ENCODE assay signal across 8 mouse cellular contexts in the genomic region with DNA sequence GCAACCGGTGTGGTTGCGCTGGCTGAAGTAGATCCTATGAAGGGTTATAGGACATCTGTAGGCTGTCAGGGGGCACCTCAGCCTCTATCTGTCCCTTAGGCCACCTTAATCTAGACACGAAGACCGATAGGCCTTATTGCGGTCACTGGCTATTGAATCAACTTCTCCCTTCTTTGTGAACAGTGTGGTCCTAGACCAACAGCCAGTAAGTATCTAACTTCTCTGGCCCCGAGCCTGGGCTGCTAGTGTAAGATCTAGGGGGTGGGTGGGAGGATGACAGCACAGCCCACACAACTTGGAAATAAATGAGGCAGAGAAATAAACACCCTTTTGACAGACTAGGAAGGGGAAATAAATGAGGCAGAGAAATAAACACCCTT. TPM values are rescaled to one million over a fixed set of nuclear protein-coding genes. Genes with fewer than 3 reads are reported as not detected.
DNase-seq lines count a peak whose midpoint lies in the region; ATAC-seq and TF ChIP-seq lines count a peak whose summit lies in the region.

No protein-coding gene starts in this region.

- peak; percentile 61 for DNase-seq in cerebellum, adult 9-10 months
- no peak for DNase-seq in cerebellum, adult 11-12 months
- DNase-seq in 416B (ENCODE audit: low read depth): peak; percentile 72
- DNase-seq in limb, embryonic 10.5 days (ENCODE audit: low spot score): no peak
- no peak for DNase-seq in left cerebral cortex, adult 18-20 months (ENCODE audit: low spot score in 2 of 2)
- DNase-seq in left cerebral cortex, adult 11 months (ENCODE audit: low spot score): no peak

- peak; percentile 48 for ATAC-seq in midbrain, embryonic 15.5 days (replicated peaks)

- peaks cover 29% of the 10 kb centered on the region for H3K36me3 ChIP-seq in limb, embryonic 10.5 days
- H3K36me3 ChIP-seq in midbrain, embryonic 15.5 days (replicated peaks): peaks cover 12% of the 10 kb centered on the region; the same call in 1 of the 2 replicates

- WGBS in limb, embryonic 10.5 days: 13% methylated on average over 6 of the region's 6 CpGs
- WGBS in midbrain, embryonic 15.5 days: 8% methylated on average over 6 of the region's 6 CpGs

- TF ChIP-seq POLR2A in embryonic fibroblast, embryonic 13.5 days (IDR thresholded peaks at IDR 0.05; ENCODE audit: low read depth, low read length): no peak

- peaks cover 20% of the 10 kb centered on the region for H3K27me3 ChIP-seq in limb, embryonic 10.5 days (ENCODE audit: low read depth, poor library complexity, severe bottlenecking)
- H3K27me3 ChIP-seq in midbrain, embryonic 15.5 days (replicated peaks): no peaks in the 10 kb centered on the region

- peak overlapping the region; percentile 37 for H3K27ac ChIP-seq in embryonic fibroblast, embryonic 13.5 days (ENCODE audit: insufficient read depth, low read length)
- H3K27ac ChIP-seq in limb, embryonic 10.5 days: peak overlapping the region; percentile 95
- peak overlapping the region; percentile 94 for H3K27ac ChIP-seq in midbrain, embryonic 15.5 days

- H3K9me3 ChIP-seq in limb, embryonic 10.5 days (replicated peaks): no peaks in the 10 kb centered on the region
- H3K9me3 ChIP-seq in midbrain, embryonic 15.5 days: no peaks in the 10 kb centered on the region

- peak overlapping the region; percentile 82 for H3K4me2 ChIP-seq in midbrain, embryonic 15.5 days

- peak overlapping the region; percentile 92 for H3K9ac ChIP-seq in midbrain, embryonic 15.5 days

- peak overlapping the region; percentile 56 for H3K4me3 ChIP-seq in embryonic fibroblast, embryonic 13.5 days (ENCODE audit: insufficient read depth, low read length)
- peak overlapping the region; percentile 94 for H3K4me3 ChIP-seq in limb, embryonic 10.5 days
- H3K4me3 ChIP-seq in midbrain, embryonic 15.5 days: peak overlapping the region; percentile 87

- peaks cover 11% of the 10 kb centered on the region for H3K4me1 ChIP-seq in embryonic fibroblast, embryonic 13.5 days (ENCODE audit: control insufficient read depth, insufficient read depth, low read length)
- peaks cover 24% of the 10 kb centered on the region for H3K4me1 ChIP-seq in limb, embryonic 10.5 days
- peaks cover 39% of the 10 kb centered on the region for H3K4me1 ChIP-seq in midbrain, embryonic 15.5 days

- TF ChIP-seq CTCF in embryonic fibroblast, embryonic 13.5 days (IDR thresholded peaks at IDR 0.05; ENCODE audit: borderline replicate concordance, insufficient read depth, low read length): no peak

RNA-seq across cellular contexts. Expression of gene Zfp512b, which starts 0.4 kb away (rescaled TPM):
- polyA plus RNA-seq in embryonic fibroblast, embryonic 13.5 days (2011; ENCODE audit: insufficient read length, low read depth, missing spikeins): 31.8 and 41.0 TPM in 2 replicates
- polyA plus RNA-seq in limb, embryonic 10.5 days (2016; fragmentation: Nextera tagmentation; extraction: Ambion mirVana): 37.5 and 57.7 TPM in 2 replicates
- 97.1 and 111 TPM in 2 replicates for polyA plus RNA-seq in midbrain, embryonic 15.5 days (2015; fragmentation: Nextera tagmentation; extraction: Ambion mirVana)
- 10 to 100 TPM; 70.4 to 77.9 TPM for total RNA-seq in left cerebral cortex, adult 18-20 months (2021)

RNA-seq across cellular contexts. Expression of gene Prpf6, which starts 1.4 kb away (rescaled TPM):
- 55.9 and 59.4 TPM in 2 replicates for polyA plus RNA-seq in embryonic fibroblast, embryonic 13.5 days (2011; ENCODE audit: insufficient read length, low read depth, missing spikeins)
- polyA plus RNA-seq in limb, embryonic 10.5 days (2016; fragmentation: Nextera tagmentation; extraction: Ambion mirVana): 79.4 and 80.5 TPM in 2 replicates
- 68.4 and 69.0 TPM in 2 replicates for polyA plus RNA-seq in midbrain, embryonic 15.5 days (2015; fragmentation: Nextera tagmentation; extraction: Ambion mirVana)
- 10 to 100 TPM; 57.5 to 60.3 TPM for total RNA-seq in left cerebral cortex, adult 18-20 months (2021)

RNA-seq across cellular contexts. Expression of gene Samd10, which starts 6.0 kb away (rescaled TPM):
- 3.6 and 3.7 TPM in 2 replicates for polyA plus RNA-seq in embryonic fibroblast, embryonic 13.5 days (2011; ENCODE audit: insufficient read length, low read depth, missing spikeins)
- 12.0 and 17.2 TPM in 2 replicates for polyA plus RNA-seq in limb, embryonic 10.5 days (2016; fragmentation: Nextera tagmentation; extraction: Ambion mirVana)
- 232 and 239 TPM in 2 replicates for polyA plus RNA-seq in midbrain, embryonic 15.5 days (2015; fragmentation: Nextera tagmentation; extraction: Ambion mirVana)
- 10 to 100 TPM; 20.8 to 23.5 TPM for total RNA-seq in left cerebral cortex, adult 18-20 months (2021)

RNA-seq across cellular contexts. Expression of gene Uckl1, which starts 8.3 kb away (rescaled TPM):
- 62.0 and 65.1 TPM in 2 replicates for polyA plus RNA-seq in embryonic fibroblast, embryonic 13.5 days (2011; ENCODE audit: insufficient read length, low read depth, missing spikeins)
- 36.6 and 44.1 TPM in 2 replicates for polyA plus RNA-seq in limb, embryonic 10.5 days (2016; fragmentation: Nextera tagmentation; extraction: Ambion mirVana)
- 77.2 and 81.8 TPM in 2 replicates for polyA plus RNA-seq in midbrain, embryonic 15.5 days (2015; fragmentation: Nextera tagmentation; extraction: Ambion mirVana)
- 10 to 100 TPM; 51.5 to 70.2 TPM for total RNA-seq in left cerebral cortex, adult 18-20 months (2021)

Comparison
In these comparisons a context has a peak if more than half of its experiments do, and no peak if none do; other contexts are left out.
1. DNase-seq: peak in cerebellum, adult 9-10 months (single experiment) and 416B (single experiment); none in cerebellum, adult 11-12 months (single experiment), limb, embryonic 10.5 days (single experiment), left cerebral cortex, adult 18-20 months (0 of 2) and left cerebral cortex, adult 11 months (single experiment).
2. H3K27ac ChIP-seq: peak in every context shown above with its lines; median percentile 95 in limb, embryonic 10.5 days; 94 in midbrain, embryonic 15.5 days; 37 in embryonic fibroblast, embryonic 13.5 days.
3. RNA of gene Samd10, which starts 6.0 kb away (polyA plus RNA-seq): 232 to 239 TPM in midbrain, embryonic 15.5 days; 12.0 to 17.2 TPM in limb, embryonic 10.5 days and 3.6 to 3.7 TPM in embryonic fibroblast, embryonic 13.5 days; every median in the first group is over 10 times any median in the second.
4. Peak in every context shown above with its lines, with median percentiles within 50 percentile points of each other: H3K4me3 ChIP-seq.